Mouse (Mus musculus) hindbrain, embryonic 15.5 days (tissue): ENCODE results near the gene Azin2. TPM values are rescaled to one million over a fixed set of nuclear protein-coding genes. Genes with fewer than 3 reads are reported as not detected.
A peak's percentile ranks its signal among the peaks of the same experiment; 100 is the strongest.

ENCODE experiments used
- ATAC-seq: fragments of 200-750 bp; cut with Nextera tagmentation; 2 replicates; pipeline ENCODE4 v1.8.0; 2017; ENCODE audit warnings: low read depth, moderate number of reproducible peaks, moderate TSS enrichment; ENCODE audit not compliant: low FRiP score
- H3K27ac ChIP-seq: fragments of 300-500 bp; sonication (generic); replicated peaks from 2 replicates; pipeline ENCODE4 v1.5.1; 2015; ENCODE audit warnings: mild to moderate bottlenecking, inconsistent platforms
- H3K27me3 ChIP-seq: fragments of 300-500 bp; sonication (generic); 2 replicates; pipeline ENCODE4 v1.6.1; 2015; ENCODE audit warnings: control low read depth, inconsistent platforms
- H3K36me3 ChIP-seq: fragments of 300-500 bp; sonication (generic); 2 replicates; pipeline ENCODE4 v1.6.1; 2015; ENCODE audit warnings: control low read depth, inconsistent platforms
- H3K4me1 ChIP-seq: fragments of 300-500 bp; sonication (generic); replicated peaks from 2 replicates; pipeline ENCODE4 v1.6.1; 2015; ENCODE audit warnings: control low read depth, inconsistent platforms
- H3K4me2 ChIP-seq: fragments of 300-500 bp; sonication (generic); 2 replicates; pipeline ENCODE4 v1.6.1; 2015; ENCODE audit warnings: moderate library complexity, mild to moderate bottlenecking, inconsistent platforms
- H3K4me3 ChIP-seq: fragments of 300-500 bp; sonication (generic); 2 replicates; pipeline ENCODE4 v1.5.1; 2015; ENCODE audit warnings: mild to moderate bottlenecking, inconsistent platforms
- H3K9ac ChIP-seq: fragments of 300-500 bp; sonication (generic); 2 replicates; pipeline ENCODE4 v1.6.1; 2015; ENCODE audit warnings: inconsistent platforms
- H3K9me3 ChIP-seq: fragments of 300-500 bp; sonication (generic); 2 replicates; pipeline ENCODE4 v1.6.1; 2016; ENCODE audit warnings: control low read depth, inconsistent platforms
- WGBS: fragments of 180-500 bp; shearing (Covaris S2); methylation state at CpG from one replicate; pipeline ENCODE4 v1.1.7; 2015; 5-methylcytosine and 5-hydroxymethylcytosine counted together
- polyA plus RNA-seq: library from polyadenylated mRNA; unstranded; fragments of >200 nt; fragmentation: Nextera tagmentation; extraction: Ambion mirVana; gene quantifications from 2 replicates; pipeline ENCODE4 v1.2.1, GENCODE M21; 2015

The Azin2 gene
- polyA plus RNA-seq, 1 experiment from 2014 or later, result 21.9 TPM

- Histone ChIP-seq H3K27me3 (no peaks in the 10 kb centered on the region), H3K36me3 (no peaks in the 10 kb centered on the region), H3K27ac (no peak overlapping the region), H3K4me3 (no peak overlapping the region), H3K4me1 (peaks cover 14% of the 10 kb centered on the region), H3K9me3 (no peaks in the 10 kb centered on the region), H3K9ac (no peak overlapping the region), H3K4me2 (no peak overlapping the region)
- WGBS, result 84% methylated on average over 3 of the region's 3 CpGs
- no peak for ATAC-seq
Measured at GRCm38 (mm10) chr4:128992176-128992575, 29.9 kb upstream of the Azin2 start.

GRCm38 (mm10) chr4:128991500-128992008 is 29.3 kb upstream of the Azin2 start, which contains the start of gene Ak2:
Gene Ak2 (plus strand): TSS chr4:128991958.
- no peak for ATAC-seq
- Histone ChIP-seq H3K27ac (no peak within 1 kb of the TSS), H3K36me3 (no peaks in the 10 kb centered on the region), H3K4me3 (peak within 1 kb of the TSS; percentile 87), H3K9ac (no peak within 1 kb of the TSS), H3K4me2 (peak within 1 kb of the TSS; percentile 73), H3K27me3 (no peaks in the 10 kb centered on the region), H3K4me1 (peaks cover 14% of the 10 kb centered on the region), H3K9me3 (no peaks in the 10 kb centered on the region)
- WGBS, result 94% methylated on average over 9 of the region's 9 CpGs

- H3K27me3 ChIP-seq, result no peaks in the 10 kb centered on the region
- no peaks in the 10 kb centered on the region for H3K36me3 ChIP-seq
- H3K27ac ChIP-seq, result no peak overlapping the region
- WGBS, result 47% methylated on average over 11 of the region's 11 CpGs
- H3K4me2 ChIP-seq, result no peak overlapping the region
- H3K9ac ChIP-seq, result no peak overlapping the region
- no peak overlapping the region for H3K4me3 ChIP-seq
- no peak for ATAC-seq
- H3K9me3 ChIP-seq, result no peaks in the 10 kb centered on the region
- H3K4me1 ChIP-seq, result peaks cover 11% of the 10 kb centered on the region
Measured at GRCm38 (mm10) chr4:128989678-128990077, 27.4 kb upstream of the Azin2 start.

- H3K9me3 ChIP-seq, result no peaks in the 10 kb centered on the region
- 45% methylated on average over 3 of the region's 3 CpGs for WGBS
- no peak overlapping the region for H3K4me3 ChIP-seq
- no peak overlapping the region for H3K9ac ChIP-seq
- no peaks in the 10 kb centered on the region for H3K36me3 ChIP-seq
- no peak overlapping the region for H3K4me2 ChIP-seq
- no peak for ATAC-seq
- no peak overlapping the region for H3K27ac ChIP-seq
- H3K27me3 ChIP-seq, result no peaks in the 10 kb centered on the region
- peaks cover 3% of the 10 kb centered on the region for H3K4me1 ChIP-seq
Measured at GRCm38 (mm10) chr4:128988911-128989310, 26.7 kb upstream of the Azin2 start.

GRCm38 (mm10) chr4:128984600-128984999 is 22.4 kb upstream of the Azin2 start:
- H3K9ac ChIP-seq, result no peak overlapping the region
- no peak for ATAC-seq
- no peaks in the 10 kb centered on the region for H3K27me3 ChIP-seq
- H3K4me1 ChIP-seq, result no peaks in the 10 kb centered on the region
- H3K36me3 ChIP-seq, result no peaks in the 10 kb centered on the region
- no peaks in the 10 kb centered on the region for H3K9me3 ChIP-seq
- H3K4me2 ChIP-seq, result no peak overlapping the region
- no peak overlapping the region for H3K27ac ChIP-seq
- WGBS, result 79% methylated on average over 3 of the region's 3 CpGs
- H3K4me3 ChIP-seq, result no peak overlapping the region

- Histone ChIP-seq H3K36me3 (no peaks in the 10 kb centered on the region), H3K4me1 (no peaks in the 10 kb centered on the region), H3K9ac (no peak overlapping the region), H3K4me2 (no peak overlapping the region), H3K4me3 (no peak overlapping the region), H3K9me3 (no peaks in the 10 kb centered on the region), H3K27ac (no peak overlapping the region), H3K27me3 (no peaks in the 10 kb centered on the region)
- ATAC-seq, result no peak
- WGBS, result 64% methylated on average over 2 of the region's 2 CpGs
Measured at GRCm38 (mm10) chr4:128983656-128984055, 21.4 kb upstream of the Azin2 start.

- Histone ChIP-seq H3K4me2 (no peak overlapping the region), H3K9me3 (no peaks in the 10 kb centered on the region), H3K27me3 (no peaks in the 10 kb centered on the region), H3K27ac (no peak overlapping the region), H3K4me3 (no peak overlapping the region), H3K9ac (no peak overlapping the region), H3K4me1 (no peaks in the 10 kb centered on the region), H3K36me3 (no peaks in the 10 kb centered on the region)
- WGBS, result 81% methylated on average over 2 of the region's 2 CpGs
- ATAC-seq, result no peak
Measured at GRCm38 (mm10) chr4:128983151-128983550, 20.9 kb upstream of the Azin2 start.

- H3K4me2 ChIP-seq, result no peak overlapping the region
Measured at GRCm38 (mm10) chr4:128981833-128982180, 19.6 kb upstream of the Azin2 start.

GRCm38 (mm10) chr4:128980890-128981832 is 18.9 kb upstream of the Azin2 start:
- no peak overlapping the region for H3K4me2 ChIP-seq
- no peak overlapping the region for H3K27ac ChIP-seq
- no peaks in the 10 kb centered on the region for H3K4me1 ChIP-seq
- H3K9me3 ChIP-seq, result no peaks in the 10 kb centered on the region
- WGBS, result 79% methylated on average over 12 of the region's 12 CpGs
- no peaks in the 10 kb centered on the region for H3K36me3 ChIP-seq
- no peak overlapping the region for H3K9ac ChIP-seq
- no peak overlapping the region for H3K4me3 ChIP-seq
- no peaks in the 10 kb centered on the region for H3K27me3 ChIP-seq
- ATAC-seq, result no peak

More at GRCm38 (mm10) chr4:128981833-128982180, 19.6 kb upstream of the Azin2 start:
- no peaks in the 10 kb centered on the region for H3K27me3 ChIP-seq
- H3K36me3 ChIP-seq, result no peaks in the 10 kb centered on the region
- H3K4me3 ChIP-seq, result no peak overlapping the region
- H3K4me1 ChIP-seq, result no peaks in the 10 kb centered on the region
- H3K9ac ChIP-seq, result no peak overlapping the region
- no peak for ATAC-seq
- WGBS, result 74% methylated on average over 11 of the region's 11 CpGs
- H3K27ac ChIP-seq, result no peak overlapping the region
- no peaks in the 10 kb centered on the region for H3K9me3 ChIP-seq

GRCm38 (mm10) chr4:128978634-128979033 is 16.4 kb upstream of the Azin2 start:
- Histone ChIP-seq H3K4me1 (no peaks in the 10 kb centered on the region), H3K36me3 (no peaks in the 10 kb centered on the region), H3K27me3 (no peaks in the 10 kb centered on the region), H3K4me3 (no peak overlapping the region), H3K4me2 (no peak overlapping the region), H3K9ac (no peak overlapping the region), H3K27ac (no peak overlapping the region), H3K9me3 (no peaks in the 10 kb centered on the region)
- ATAC-seq, result no peak
- 45% methylated on average over 1 of the region's 1 CpGs for WGBS

- 77% methylated on average over 3 of the region's 3 CpGs for WGBS
- Histone ChIP-seq H3K36me3 (no peaks in the 10 kb centered on the region), H3K27ac (no peak overlapping the region), H3K9ac (no peak overlapping the region), H3K4me1 (no peaks in the 10 kb centered on the region), H3K4me3 (no peak overlapping the region), H3K27me3 (no peaks in the 10 kb centered on the region), H3K9me3 (no peaks in the 10 kb centered on the region), H3K4me2 (no peak overlapping the region)
- no peak for ATAC-seq
Measured at GRCm38 (mm10) chr4:128977217-128977616, 15.0 kb upstream of the Azin2 start.

- Histone ChIP-seq H3K36me3 (no peaks in the 10 kb centered on the region), H3K4me1 (no peaks in the 10 kb centered on the region), H3K9me3 (no peaks in the 10 kb centered on the region), H3K4me2 (no peak overlapping the region), H3K27me3 (no peaks in the 10 kb centered on the region), H3K9ac (no peak overlapping the region), H3K4me3 (no peak overlapping the region), H3K27ac (no peak overlapping the region)
- WGBS, result 94% methylated on average over 4 of the region's 4 CpGs
- no peak for ATAC-seq
Measured at GRCm38 (mm10) chr4:128976577-128976976, 14.3 kb upstream of the Azin2 start.
